Mouse (Mus musculus) ES-E14 (cell line): ENCODE measurements at regions not wholly inside any gene's neighbourhood (a gene's known extent, or its start where the extent isn't known, plus 50 kb on each side); places are given as distances from the start of the nearest gene placed in this dataset.

Experiments used
- HCFC1 ChIP-seq: IDR thresholded peaks from 2 replicates; pipeline ENCODE4 v1.6.1; 2012; ENCODE audit warnings: low read length, inconsistent platforms, borderline replicate concordance; ENCODE audit not compliant: insufficient read depth
- MAFK ChIP-seq: IDR thresholded peaks from 2 replicates; pipeline ENCODE4 v1.6.1; 2014; ENCODE audit warnings: mild to moderate bottlenecking, low read depth, low read length, inconsistent platforms; ENCODE audit not compliant: insufficient read depth
- ZC3H11A ChIP-seq: IDR thresholded peaks from 2 replicates; pipeline ENCODE4 v1.6.1; 2012; ENCODE audit warnings: low read depth, mild to moderate bottlenecking, inconsistent platforms, low read length, borderline replicate concordance
- ZNF384 ChIP-seq: IDR thresholded peaks from 2 replicates; pipeline ENCODE4 v1.6.1; 2012; ENCODE audit warnings: low read depth, low read length, inconsistent platforms

DNA sequence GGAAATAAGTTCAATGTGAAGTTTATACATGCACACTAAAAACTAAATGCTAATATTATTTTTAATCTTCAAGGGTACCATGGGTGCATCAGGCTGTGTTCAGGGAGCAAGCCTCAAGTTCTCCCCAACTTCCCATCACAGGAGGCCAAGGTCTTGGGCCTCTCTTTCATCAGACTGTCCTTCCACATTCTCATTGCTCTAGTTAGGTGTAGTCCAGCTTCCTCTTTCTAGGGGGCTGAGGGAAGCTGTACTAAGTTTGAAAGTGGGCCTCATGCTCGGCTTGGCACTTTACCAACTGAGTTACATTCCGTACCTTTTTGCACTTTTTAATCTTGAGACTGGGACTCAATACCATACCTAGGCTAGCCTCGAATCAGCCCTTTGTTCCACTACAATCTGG, 173.3 kb downstream of the Dhx15 start:
- TF ChIP-seq MAFK (no peak), ZC3H11A (no peak), HCFC1 (no peak), ZNF384 (no peak)
